Mouse (Mus musculus) neural tube, embryonic 14.5 days (tissue): Measurements from ENCODE around the gene Wnt2b. TPM values are rescaled to one million over a fixed set of nuclear protein-coding genes. Genes with fewer than 3 reads are reported as not detected.

Experiments
- polyA plus RNA-seq: library from polyadenylated mRNA; unstranded; fragments of >200 nt; fragmentation: Nextera tagmentation; extraction: Ambion mirVana; gene quantifications from 2 replicates; pipeline ENCODE4 v1.2.1, GENCODE M21; 2014

Gene Wnt2b
- polyA plus RNA-seq, 1 experiment from 2014 or later: 0.91 TPM

Other genes starting within 250 kb of the Wnt2b start
- gene Ppm1j, start 180.9 kb downstream of the Wnt2b start, polyA plus RNA-seq: 0.23 and 3.1 TPM in 2 replicates
- 0.06 TPM in 1 of 2 replicates, not detected in the other for gene Fam19a3, start 180.1 kb downstream of the Wnt2b start, polyA plus RNA-seq
- 40.1 and 64.1 TPM in 2 replicates for gene Rhoc, start 173.5 kb downstream of the Wnt2b start, polyA plus RNA-seq
- 3.8 and 7.4 TPM in 2 replicates for gene Mov10, start 143.4 kb downstream of the Wnt2b start, polyA plus RNA-seq
- 39.4 and 39.5 TPM in 2 replicates for gene St7l, start 97.9 kb downstream of the Wnt2b start, polyA plus RNA-seq
- 154 and 187 TPM in 2 replicates for gene Capza1, start 97.4 kb downstream of the Wnt2b start, polyA plus RNA-seq
- gene Cttnbp2nl, start 91.2 kb upstream of the Wnt2b start, polyA plus RNA-seq: 37.3 and 54.6 TPM in 2 replicates
- gene 4930564D02Rik, start 104.9 kb upstream of the Wnt2b start, polyA plus RNA-seq: not detected in 2 replicates